Mouse (Mus musculus): Measurements from ENCODE around the gene Jhy. TPM values are rescaled to one million over a fixed set of nuclear protein-coding genes. Genes with fewer than 3 reads are reported as not detected.

The Jhy gene
- total and polyA plus RNA-seq, 2 experiments from 2014 or later = not detected

GRCm38 (mm10) chr9:40983758-40984157, 19.8 kb upstream of the Jhy start:
- no peak for DNase-seq (ENCODE audit: low spot score)

GRCm38 (mm10) chr9:40982480-40982879, 18.6 kb upstream of the Jhy start:
- DNase-seq (ENCODE audit: low spot score) (peak; percentile 36), ATAC-seq (ENCODE audit: insufficient read depth, low read depth) (no peak)
- Histone ChIP-seq H3K4me2 (ENCODE audit: low read depth, low read length) (no peak overlapping the region), H3K36me3 (replicated peaks; ENCODE audit: control insufficient read depth, insufficient read depth, low read length) (no peaks in the 10 kb centered on the region), H3K4me3 (ENCODE audit: low read depth, low read length) (no peak overlapping the region), H3K9me3 (replicated peaks; ENCODE audit: control insufficient read depth, low read length) (no peaks in the 10 kb centered on the region), H3K27ac (ENCODE audit: low read depth) (no peak overlapping the region), H3K9ac (replicated peaks; ENCODE audit: low read depth, low read length) (no peak overlapping the region), H3K27me3 (ENCODE audit: control insufficient read depth, insufficient read depth, low read length) (no peaks in the 10 kb centered on the region), H3K4me1 (ENCODE audit: control insufficient read depth, insufficient read depth) (no peaks in the 10 kb centered on the region)
- 30% methylated on average over 6 of the region's 6 CpGs for WGBS
- no peak for TF ChIP-seq EP300 (IDR thresholded peaks at IDR 0.05; ENCODE audit: low read depth)
- peak; percentile 69 for TF ChIP-seq CTCF (IDR thresholded peaks at IDR 0.05; ENCODE audit: low read depth)

More at GRCm38 (mm10) chr9:40983758-40984157, 19.8 kb upstream of the Jhy start:
- Histone ChIP-seq H3K4me3 (ENCODE audit: low read depth, low read length) (no peak overlapping the region), H3K4me1 (ENCODE audit: control insufficient read depth, insufficient read depth) (no peaks in the 10 kb centered on the region), H3K27ac (ENCODE audit: low read depth) (no peak overlapping the region), H3K4me2 (ENCODE audit: low read depth, low read length) (no peak overlapping the region), H3K9ac (replicated peaks; ENCODE audit: low read depth, low read length) (no peak overlapping the region), H3K9me3 (replicated peaks; ENCODE audit: control insufficient read depth, low read length) (no peaks in the 10 kb centered on the region), H3K27me3 (ENCODE audit: control insufficient read depth, insufficient read depth, low read length) (no peaks in the 10 kb centered on the region), H3K36me3 (replicated peaks; ENCODE audit: control insufficient read depth, insufficient read depth, low read length) (no peaks in the 10 kb centered on the region)
- WGBS = 73% methylated on average over 3 of the region's 3 CpGs
- no peak for ATAC-seq (ENCODE audit: insufficient read depth, low read depth)
- TF ChIP-seq EP300 (IDR thresholded peaks at IDR 0.05; ENCODE audit: low read depth) = no peak
- TF ChIP-seq CTCF (IDR thresholded peaks at IDR 0.05; ENCODE audit: low read depth) = no peak

- no peak overlapping the region for H3K27ac ChIP-seq (ENCODE audit: low read depth)
- H3K27me3 ChIP-seq (ENCODE audit: control insufficient read depth, insufficient read depth, low read length) = no peaks in the 10 kb centered on the region
- no peak overlapping the region for H3K4me2 ChIP-seq (ENCODE audit: low read depth, low read length)
- 69% methylated on average over 11 of the region's 11 CpGs for WGBS
- ATAC-seq (ENCODE audit: insufficient read depth, low read depth) (no peak), DNase-seq (ENCODE audit: low spot score) (no peak)
- no peak overlapping the region for H3K9ac ChIP-seq (replicated peaks; ENCODE audit: low read depth, low read length)
- TF ChIP-seq CTCF (IDR thresholded peaks at IDR 0.05; ENCODE audit: low read depth) = no peak
- no peak for TF ChIP-seq EP300 (IDR thresholded peaks at IDR 0.05; ENCODE audit: low read depth)
- no peak overlapping the region for H3K4me3 ChIP-seq (ENCODE audit: low read depth, low read length)
- H3K9me3 ChIP-seq (replicated peaks; ENCODE audit: control insufficient read depth, low read length) = no peaks in the 10 kb centered on the region
- H3K4me1 ChIP-seq (ENCODE audit: control insufficient read depth, insufficient read depth) = no peaks in the 10 kb centered on the region
- H3K36me3 ChIP-seq (replicated peaks; ENCODE audit: control insufficient read depth, insufficient read depth, low read length) = no peaks in the 10 kb centered on the region
Observed at GRCm38 (mm10) chr9:40974042-40974801, 10.3 kb upstream of the Jhy start.

- TF ChIP-seq CTCF (IDR thresholded peaks at IDR 0.05; ENCODE audit: low read depth) = no peak
- TF ChIP-seq EP300 (IDR thresholded peaks at IDR 0.05; ENCODE audit: low read depth) = no peak
- Histone ChIP-seq H3K27me3 (ENCODE audit: control insufficient read depth, insufficient read depth, low read length) (peaks cover 34% of the 10 kb centered on the region), H3K9me3 (replicated peaks; ENCODE audit: control insufficient read depth, low read length) (no peaks in the 10 kb centered on the region), H3K4me1 (ENCODE audit: control insufficient read depth, insufficient read depth) (peaks cover 7% of the 10 kb centered on the region; the same call in 1 of the 2 replicates), H3K4me3 (ENCODE audit: low read depth, low read length) (peak overlapping the region; percentile 43), H3K36me3 (replicated peaks; ENCODE audit: control insufficient read depth, insufficient read depth, low read length) (no peaks in the 10 kb centered on the region), H3K27ac (ENCODE audit: low read depth) (no peak overlapping the region), H3K9ac (replicated peaks; ENCODE audit: low read depth, low read length) (no peak overlapping the region), H3K4me2 (ENCODE audit: low read depth, low read length) (peak overlapping the region; percentile 64)
- WGBS = 23% methylated on average over 7 of the region's 7 CpGs
- ATAC-seq (ENCODE audit: insufficient read depth, low read depth) (no peak), DNase-seq (ENCODE audit: low spot score) (no peak)
Observed at GRCm38 (mm10) chr9:40964418-40964714, 448 bp upstream of the Jhy start.

- Histone ChIP-seq H3K4me2 (ENCODE audit: low read depth, low read length) (no peak overlapping the region), H3K4me3 (ENCODE audit: low read depth, low read length) (no peak overlapping the region), H3K9ac (replicated peaks; ENCODE audit: low read depth, low read length) (no peak overlapping the region), H3K4me1 (ENCODE audit: control insufficient read depth, insufficient read depth) (peaks cover 7% of the 10 kb centered on the region; the same call in 1 of the 2 replicates), H3K9me3 (replicated peaks; ENCODE audit: control insufficient read depth, low read length) (no peaks in the 10 kb centered on the region), H3K36me3 (replicated peaks; ENCODE audit: control insufficient read depth, insufficient read depth, low read length) (no peaks in the 10 kb centered on the region), H3K27ac (ENCODE audit: low read depth) (no peak overlapping the region), H3K27me3 (ENCODE audit: control insufficient read depth, insufficient read depth, low read length) (peaks cover 34% of the 10 kb centered on the region)
- DNase-seq (ENCODE audit: low spot score) = no peak
- no peak for ATAC-seq (ENCODE audit: insufficient read depth, low read depth)
- no peak for TF ChIP-seq EP300 (IDR thresholded peaks at IDR 0.05; ENCODE audit: low read depth)
- no peak for TF ChIP-seq CTCF (IDR thresholded peaks at IDR 0.05; ENCODE audit: low read depth)
- WGBS = 87% methylated on average over 3 of the region's 3 CpGs
Observed at GRCm38 (mm10) chr9:40961401-40961800, 2.5 kb downstream of the Jhy start.

All from heart, postnatal 0 days (tissue).